Mouse (Mus musculus) kidney, embryonic 15.5 days (tissue): ENCODE measurements around the gene Rims1. TPM values are rescaled to one million over a fixed set of nuclear protein-coding genes. Genes with fewer than 3 reads are reported as not detected.

Experiments
- ATAC-seq: fragments of 200-750 bp; cut with Nextera tagmentation; replicated peaks from 2 replicates; pipeline ENCODE4 v1.8.0; 2017; ENCODE audit warnings: moderate TSS enrichment; ENCODE audit not compliant: low FRiP score
- H3K27ac ChIP-seq: fragments of 300-500 bp; sonication (generic); 2 replicates; pipeline ENCODE4 v1.5.1; 2015; ENCODE audit warnings: mild to moderate bottlenecking, inconsistent platforms
- H3K27me3 ChIP-seq: fragments of 300-500 bp; sonication (generic); 2 replicates; pipeline ENCODE4 v1.6.1; 2015; ENCODE audit warnings: inconsistent platforms
- H3K36me3 ChIP-seq: fragments of 300-500 bp; sonication (generic); 2 replicates; pipeline ENCODE4 v1.6.1; 2015; ENCODE audit warnings: inconsistent platforms
- H3K4me1 ChIP-seq: fragments of 300-500 bp; sonication (generic); 2 replicates; pipeline ENCODE4 v1.6.1; 2015; ENCODE audit warnings: inconsistent platforms
- H3K4me2 ChIP-seq: fragments of 300-500 bp; sonication (generic); 2 replicates; pipeline ENCODE4 v1.6.1; 2015; ENCODE audit warnings: moderate library complexity, mild to moderate bottlenecking, inconsistent platforms
- H3K4me3 ChIP-seq: fragments of 300-500 bp; sonication (generic); replicated peaks from 2 replicates; pipeline ENCODE4 v1.5.1; 2015; ENCODE audit warnings: mild to moderate bottlenecking, inconsistent platforms
- H3K9ac ChIP-seq: fragments of 300-500 bp; sonication (generic); 2 replicates; pipeline ENCODE4 v1.6.1; 2015; ENCODE audit warnings: mild to moderate bottlenecking, inconsistent platforms
- H3K9me3 ChIP-seq: fragments of 300-500 bp; sonication (generic); replicated peaks from 2 replicates; pipeline ENCODE4 v1.6.1; 2016; ENCODE audit warnings: inconsistent platforms
- WGBS: fragments of 180-500 bp; shearing (Covaris S2); methylation state at CpG from one replicate; pipeline ENCODE4 v1.1.7; 2015; ENCODE audit warnings: mixed read lengths; 5-methylcytosine and 5-hydroxymethylcytosine counted together
- polyA plus RNA-seq: library from polyadenylated mRNA; unstranded; fragments of >200 nt; fragmentation: Nextera tagmentation; extraction: Ambion mirVana; gene quantifications from 2 replicates; pipeline ENCODE4 v1.2.1, GENCODE M21; 2015

Rims1 gene
- polyA plus RNA-seq, 1 experiment from 2014 or later = 2.4 TPM

DNA sequence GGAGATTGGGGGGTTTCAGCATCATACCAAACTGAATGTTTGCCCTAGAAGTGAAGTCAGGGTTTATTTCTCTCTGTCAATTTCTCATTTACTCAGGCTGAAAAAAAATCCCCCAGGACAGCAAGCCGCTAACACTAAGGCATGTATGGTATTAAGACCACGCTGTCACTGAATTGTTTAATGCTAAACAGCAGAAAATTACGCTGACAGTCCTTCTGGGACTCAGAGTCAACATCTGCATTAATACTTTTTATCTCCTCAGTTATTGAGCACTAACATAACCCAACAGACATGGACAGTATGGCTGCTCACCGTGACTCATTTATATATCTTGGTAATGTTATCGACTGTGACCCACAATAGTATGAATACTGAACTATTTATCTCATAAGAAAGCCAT lies 43.0 kb downstream of the Rims1 start:
- 77% methylated on average over 5 of the region's 5 CpGs for WGBS
- no peak overlapping the region for H3K27ac ChIP-seq
- no peak overlapping the region for H3K9ac ChIP-seq
- H3K4me3 ChIP-seq = no peak overlapping the region
- no peaks in the 10 kb centered on the region for H3K4me1 ChIP-seq
- no peaks in the 10 kb centered on the region for H3K36me3 ChIP-seq
- no peak for ATAC-seq
- no peaks in the 10 kb centered on the region for H3K27me3 ChIP-seq
- H3K4me2 ChIP-seq = no peak overlapping the region
- no peaks in the 10 kb centered on the region for H3K9me3 ChIP-seq

GRCm38 (mm10) chr1:22750536-22750935 lies 55.3 kb downstream of the Rims1 start:
- ATAC-seq = no peak
- WGBS = 81% methylated on average over 2 of the region's 2 CpGs
- Histone ChIP-seq H3K4me1 (no peaks in the 10 kb centered on the region), H3K4me3 (no peak overlapping the region), H3K27ac (no peak overlapping the region), H3K27me3 (no peaks in the 10 kb centered on the region), H3K9ac (no peak overlapping the region), H3K9me3 (no peaks in the 10 kb centered on the region), H3K4me2 (no peak overlapping the region), H3K36me3 (no peaks in the 10 kb centered on the region)

DNA sequence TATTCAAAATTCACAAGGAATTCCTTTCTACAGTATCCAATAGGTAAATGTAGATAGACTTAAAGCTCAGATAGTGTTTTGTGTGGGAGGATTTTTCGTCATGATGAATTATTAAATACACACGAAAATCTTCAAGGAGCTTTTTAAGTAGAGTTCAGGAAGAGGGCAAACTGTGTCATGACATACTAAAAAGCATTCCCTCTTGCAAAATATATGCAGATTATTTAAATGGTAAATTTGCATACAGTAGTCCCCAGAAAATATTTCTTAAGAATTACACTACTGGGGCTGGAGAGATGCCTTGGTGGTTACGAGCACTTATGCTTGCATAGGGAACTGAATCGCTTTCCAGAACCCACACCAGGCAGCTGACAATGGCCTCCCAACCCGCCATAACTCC lies 61.1 kb downstream of the Rims1 start:
- ATAC-seq = no peak
- H3K4me2 ChIP-seq = no peak overlapping the region
- no peaks in the 10 kb centered on the region for H3K9me3 ChIP-seq
- H3K4me3 ChIP-seq = no peak overlapping the region
- H3K36me3 ChIP-seq = no peaks in the 10 kb centered on the region
- H3K9ac ChIP-seq = no peak overlapping the region
- no peaks in the 10 kb centered on the region for H3K4me1 ChIP-seq
- no peak overlapping the region for H3K27ac ChIP-seq
- no peaks in the 10 kb centered on the region for H3K27me3 ChIP-seq
- WGBS = 84% methylated on average over 5 of the region's 5 CpGs

GRCm38 (mm10) chr1:22737491-22737890 lies 68.3 kb downstream of the Rims1 start:
- no peaks in the 10 kb centered on the region for H3K36me3 ChIP-seq
- no peak for ATAC-seq

GRCm38 (mm10) chr1:22734429-22734828 lies 71.4 kb downstream of the Rims1 start:
- WGBS = 85% methylated on average over 2 of the region's 2 CpGs

More at GRCm38 (mm10) chr1:22737491-22737890, 68.3 kb downstream of the Rims1 start:
- Histone ChIP-seq H3K27ac (no peak overlapping the region), H3K4me3 (no peak overlapping the region), H3K9ac (no peak overlapping the region), H3K4me2 (no peak overlapping the region), H3K4me1 (no peaks in the 10 kb centered on the region), H3K27me3 (no peaks in the 10 kb centered on the region), H3K9me3 (no peaks in the 10 kb centered on the region)
- 93% methylated on average over 6 of the region's 6 CpGs for WGBS

GRCm38 (mm10) chr1:22733281-22733680 lies 72.5 kb downstream of the Rims1 start:
- H3K4me2 ChIP-seq = no peak overlapping the region
- no peak overlapping the region for H3K9ac ChIP-seq
- H3K4me1 ChIP-seq = no peaks in the 10 kb centered on the region
- 100% methylated on average over 1 of the region's 1 CpGs for WGBS
- H3K4me3 ChIP-seq = no peak overlapping the region
- ATAC-seq = no peak
- no peaks in the 10 kb centered on the region for H3K9me3 ChIP-seq
- no peaks in the 10 kb centered on the region for H3K36me3 ChIP-seq
- no peak overlapping the region for H3K27ac ChIP-seq
- no peaks in the 10 kb centered on the region for H3K27me3 ChIP-seq

More at GRCm38 (mm10) chr1:22734429-22734828, 71.4 kb downstream of the Rims1 start:
- Histone ChIP-seq H3K27me3 (no peaks in the 10 kb centered on the region), H3K9ac (no peak overlapping the region), H3K4me3 (no peak overlapping the region), H3K27ac (no peak overlapping the region), H3K9me3 (no peaks in the 10 kb centered on the region), H3K4me1 (no peaks in the 10 kb centered on the region), H3K36me3 (no peaks in the 10 kb centered on the region), H3K4me2 (no peak overlapping the region)
- ATAC-seq = no peak

DNA sequence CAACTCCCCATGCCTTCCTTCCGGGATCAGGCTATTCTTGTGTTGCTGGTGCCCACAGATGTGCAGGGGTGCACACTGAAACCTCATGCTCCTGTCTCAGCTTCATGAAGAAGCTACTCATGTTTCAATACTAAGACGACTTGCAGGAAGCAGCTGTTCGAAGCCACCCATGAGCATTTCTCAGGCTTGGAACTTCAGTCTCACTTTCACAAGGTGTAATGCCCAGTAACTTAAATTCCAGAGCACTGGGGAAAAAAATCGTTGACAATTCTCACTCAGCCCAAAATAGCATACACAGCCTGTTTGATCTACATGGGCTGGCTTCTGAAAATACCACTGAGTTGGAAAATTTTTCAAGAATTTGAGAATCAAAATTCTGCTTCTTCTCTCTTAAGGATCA lies 77.6 kb downstream of the Rims1 start:
- Histone ChIP-seq H3K27ac (no peak overlapping the region), H3K9ac (no peak overlapping the region), H3K27me3 (no peaks in the 10 kb centered on the region), H3K9me3 (no peaks in the 10 kb centered on the region), H3K4me1 (no peaks in the 10 kb centered on the region), H3K4me3 (no peak overlapping the region), H3K4me2 (no peak overlapping the region), H3K36me3 (no peaks in the 10 kb centered on the region)
- ATAC-seq = no peak
- 72% methylated on average over 4 of the region's 4 CpGs for WGBS

DNA sequence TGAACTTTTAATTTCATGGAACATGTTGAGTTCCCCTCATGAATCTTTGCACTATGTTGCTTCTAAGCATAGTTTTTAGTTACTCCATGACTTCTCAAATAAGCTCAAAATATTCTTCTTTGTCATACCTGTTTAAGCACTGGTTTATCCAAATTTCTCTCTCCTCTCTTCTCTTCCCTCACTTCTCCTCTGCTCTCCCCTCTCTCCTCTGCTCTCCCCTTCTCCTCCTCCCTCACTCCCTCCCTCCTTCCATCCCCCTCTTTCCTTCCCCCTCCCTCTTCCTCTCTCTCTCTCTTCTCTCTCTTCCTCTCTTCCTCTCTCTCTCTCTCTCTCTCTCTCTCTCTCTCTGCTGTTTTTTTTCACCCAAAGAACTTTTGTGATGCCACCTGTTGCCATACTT lies 84.1 kb downstream of the Rims1 start:
- no peak overlapping the region for H3K27ac ChIP-seq
- ATAC-seq = no peak
- no peak overlapping the region for H3K4me3 ChIP-seq
- no peak overlapping the region for H3K4me2 ChIP-seq
- no peaks in the 10 kb centered on the region for H3K36me3 ChIP-seq
- no peaks in the 10 kb centered on the region for H3K9me3 ChIP-seq
- no peak overlapping the region for H3K9ac ChIP-seq
- H3K4me1 ChIP-seq = no peaks in the 10 kb centered on the region
- no peaks in the 10 kb centered on the region for H3K27me3 ChIP-seq

GRCm38 (mm10) chr1:22720714-22721113 lies 85.1 kb downstream of the Rims1 start:
- no peak for ATAC-seq
- no peak overlapping the region for H3K9ac ChIP-seq
- no peaks in the 10 kb centered on the region for H3K4me1 ChIP-seq
- no peaks in the 10 kb centered on the region for H3K36me3 ChIP-seq
- 54% methylated on average over 2 of the region's 2 CpGs for WGBS
- no peaks in the 10 kb centered on the region for H3K9me3 ChIP-seq
- no peak overlapping the region for H3K27ac ChIP-seq
- H3K27me3 ChIP-seq = no peaks in the 10 kb centered on the region
- no peak overlapping the region for H3K4me3 ChIP-seq
- no peak overlapping the region for H3K4me2 ChIP-seq

GRCm38 (mm10) chr1:22709461-22709860 lies 96.3 kb downstream of the Rims1 start:
- no peak for ATAC-seq
- H3K4me2 ChIP-seq = no peak overlapping the region
- H3K4me3 ChIP-seq = no peak overlapping the region
- H3K27me3 ChIP-seq = no peaks in the 10 kb centered on the region
- H3K4me1 ChIP-seq = no peaks in the 10 kb centered on the region
- no peaks in the 10 kb centered on the region for H3K9me3 ChIP-seq
- no peak overlapping the region for H3K9ac ChIP-seq
- no peak overlapping the region for H3K27ac ChIP-seq
- H3K36me3 ChIP-seq = no peaks in the 10 kb centered on the region
- 47% methylated on average over 2 of the region's 2 CpGs for WGBS

DNA sequence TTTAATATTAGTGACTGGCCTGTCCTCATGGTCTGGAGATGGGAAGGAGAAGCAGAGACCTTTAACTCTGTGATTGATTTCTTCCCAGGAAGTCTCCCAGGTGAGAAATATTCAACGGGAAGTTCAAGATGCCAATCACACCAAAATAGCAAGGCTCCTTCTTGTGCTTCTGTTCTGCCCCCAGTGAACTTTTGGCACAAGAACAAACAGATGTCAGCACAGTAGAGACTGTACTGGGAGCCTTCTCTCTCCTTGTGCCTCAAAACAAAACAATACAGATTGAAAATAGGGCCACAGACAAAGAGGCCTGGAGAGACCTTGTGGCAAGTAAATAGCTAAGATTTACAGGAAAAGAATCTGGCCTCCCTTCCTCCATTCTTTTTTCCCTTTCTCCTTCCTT lies 110.7 kb downstream of the Rims1 start:
- WGBS = 29% methylated on average over 1 of the region's 1 CpGs
- ATAC-seq = no peak
- Histone ChIP-seq H3K27ac (no peak overlapping the region), H3K4me3 (no peak overlapping the region), H3K4me2 (no peak overlapping the region), H3K9me3 (no peaks in the 10 kb centered on the region), H3K9ac (no peak overlapping the region), H3K27me3 (no peaks in the 10 kb centered on the region), H3K4me1 (0 out of 2 replicates have a peak, but pooled peaks cover 2% of the 10 kb centered on the region), H3K36me3 (no peaks in the 10 kb centered on the region)

DNA sequence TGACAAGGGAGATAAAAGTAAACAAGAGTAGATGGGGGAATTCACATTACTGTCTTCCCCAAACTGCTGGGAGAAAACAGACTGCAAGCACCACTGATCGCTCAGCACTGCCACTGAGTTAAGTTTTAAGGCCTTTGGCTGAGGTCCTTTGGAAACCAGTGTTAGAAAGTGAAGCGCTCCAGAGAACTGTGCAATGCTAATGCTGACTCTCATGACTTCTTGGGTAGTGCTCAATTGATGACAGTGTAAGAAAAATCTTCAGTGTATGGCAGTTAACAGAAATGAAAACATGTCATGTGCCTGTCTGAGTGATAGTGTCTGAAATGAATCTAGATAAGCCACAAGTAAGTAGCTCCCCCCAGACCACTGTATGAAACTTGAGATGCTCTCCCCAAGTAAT lies 111.3 kb downstream of the Rims1 start:
- Histone ChIP-seq H3K27me3 (no peaks in the 10 kb centered on the region), H3K9ac (no peak overlapping the region), H3K4me2 (no peak overlapping the region), H3K4me3 (no peak overlapping the region), H3K9me3 (no peaks in the 10 kb centered on the region), H3K4me1 (0 out of 2 replicates have a peak, but pooled peaks cover 2% of the 10 kb centered on the region), H3K27ac (no peak overlapping the region), H3K36me3 (no peaks in the 10 kb centered on the region)
- ATAC-seq = no peak
- WGBS = 66% methylated on average over 2 of the region's 2 CpGs

GRCm38 (mm10) chr1:22683455-22683854 lies 122.3 kb downstream of the Rims1 start:
- Histone ChIP-seq H3K27me3 (no peaks in the 10 kb centered on the region), H3K4me3 (no peak overlapping the region), H3K36me3 (no peaks in the 10 kb centered on the region), H3K9ac (no peak overlapping the region), H3K4me1 (no peaks in the 10 kb centered on the region), H3K4me2 (no peak overlapping the region), H3K27ac (no peak overlapping the region), H3K9me3 (no peaks in the 10 kb centered on the region)
- WGBS = 86% methylated on average over 4 of the region's 4 CpGs
- ATAC-seq = no peak
